Mouse (Mus musculus) liver, embryonic 13.5 days (tissue): ENCODE results near the gene Nxph3. TPM values are rescaled to one million over a fixed set of nuclear protein-coding genes. Genes with fewer than 3 reads are reported as not detected.

Experiments used
- ATAC-seq: fragments of 200-750 bp; cut with Nextera tagmentation; 2 replicates; pipeline ENCODE4 v1.8.0; 2017; ENCODE audit warnings: low read depth, mild to moderate bottlenecking, moderate number of reproducible peaks, moderate library complexity
- DNase-seq: peaks from one replicate; pipeline ENCODE4 v3.0.0; 2022
- H3K27ac ChIP-seq: fragments of 300-500 bp; sonication (generic); 2 replicates; pipeline ENCODE4 v1.5.1; 2015; ENCODE audit warnings: moderate library complexity, mild to moderate bottlenecking, inconsistent platforms
- H3K27me3 ChIP-seq: fragments of 300-500 bp; sonication (generic); 2 replicates; pipeline ENCODE4 v1.6.1; 2015; ENCODE audit warnings: mild to moderate bottlenecking, inconsistent platforms
- H3K36me3 ChIP-seq: fragments of 300-500 bp; sonication (generic); 2 replicates; pipeline ENCODE4 v1.6.1; 2015; ENCODE audit warnings: mild to moderate bottlenecking, inconsistent platforms
- H3K4me1 ChIP-seq: fragments of 300-500 bp; sonication (generic); replicated peaks from 2 replicates; pipeline ENCODE4 v1.6.1; 2015; ENCODE audit warnings: inconsistent platforms
- H3K4me2 ChIP-seq: fragments of 300-500 bp; sonication (generic); 2 replicates; pipeline ENCODE4 v1.6.1; 2015; ENCODE audit warnings: inconsistent platforms, mild to moderate bottlenecking, moderate library complexity
- H3K4me3 ChIP-seq: fragments of 300-500 bp; sonication (generic); replicated peaks from 2 replicates; pipeline ENCODE4 v1.5.1; 2015; ENCODE audit warnings: mild to moderate bottlenecking, inconsistent platforms
- H3K9ac ChIP-seq: fragments of 300-500 bp; sonication (generic); 2 replicates; pipeline ENCODE4 v1.6.1; 2015; ENCODE audit warnings: mild to moderate bottlenecking, inconsistent platforms
- H3K9me3 ChIP-seq: fragments of 300-500 bp; sonication (generic); replicated peaks from 2 replicates; pipeline ENCODE4 v1.6.1; 2016; ENCODE audit warnings: inconsistent platforms
- WGBS: fragments of 180-500 bp; shearing (Covaris S2); methylation state at CpG from one replicate; pipeline ENCODE4 v1.1.7; 2015; ENCODE audit not compliant: insufficient replicate concordance; 5-methylcytosine and 5-hydroxymethylcytosine counted together
- polyA plus RNA-seq: library from polyadenylated mRNA; unstranded; fragments of >200 nt; fragmentation: Nextera tagmentation; extraction: Ambion mirVana; gene quantifications from 2 replicates; pipeline ENCODE4 v1.2.1, GENCODE M21; 2015

The Nxph3 gene
- polyA plus RNA-seq, 1 experiment from 2014 or later = 0.07 TPM

DNA sequence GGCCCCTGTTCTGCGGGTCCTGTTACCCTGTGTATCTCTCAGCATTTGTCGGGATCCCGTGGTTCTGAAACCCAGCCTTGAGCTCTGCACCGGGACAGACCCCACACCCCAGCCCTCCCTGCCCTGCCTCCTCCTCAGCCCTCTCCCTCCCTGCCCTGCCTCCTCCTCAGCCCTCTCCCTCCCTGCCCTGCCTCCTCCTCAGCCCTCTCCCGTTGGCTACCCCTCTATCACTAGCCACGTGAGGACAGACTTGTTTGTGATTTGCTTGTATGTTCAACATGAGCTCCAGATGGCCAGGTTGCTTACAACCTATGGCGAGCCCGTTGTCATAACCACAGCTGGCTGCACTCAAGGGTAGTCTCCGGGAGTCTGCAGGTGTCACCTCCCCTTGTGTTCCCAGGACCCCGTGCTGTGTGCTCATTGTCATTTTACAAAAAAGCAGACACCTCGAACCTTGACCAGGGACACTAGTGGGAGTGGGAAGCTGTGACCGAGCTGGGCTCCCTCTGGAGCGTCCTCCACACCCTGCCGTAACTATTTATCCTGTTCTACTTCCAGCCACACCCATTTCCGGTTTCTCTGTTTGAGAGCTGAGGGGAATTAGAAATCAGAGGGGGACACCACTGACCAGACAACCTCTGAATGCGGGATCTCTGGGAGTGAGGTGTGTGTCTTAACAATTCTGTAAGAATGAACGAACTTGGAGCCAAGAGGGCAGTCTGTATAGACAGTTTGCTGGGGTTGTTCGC, 26.4 kb upstream of the Nxph3 start:
- WGBS = 23% methylated on average over 18 of the region's 18 CpGs
- no peak overlapping the region for H3K27ac ChIP-seq
- H3K4me3 ChIP-seq = no peak overlapping the region
- H3K4me2 ChIP-seq = no peak overlapping the region
- ATAC-seq (no peak), DNase-seq (no peak)
- H3K4me1 ChIP-seq = peaks cover 4% of the 10 kb centered on the region; the same call in 1 of the 2 replicates
- no peaks in the 10 kb centered on the region for H3K9me3 ChIP-seq
- H3K9ac ChIP-seq = no peak overlapping the region
- peaks cover 15% of the 10 kb centered on the region; the same call in 1 of the 2 replicates for H3K27me3 ChIP-seq
- no peaks in the 10 kb centered on the region for H3K36me3 ChIP-seq

DNA sequence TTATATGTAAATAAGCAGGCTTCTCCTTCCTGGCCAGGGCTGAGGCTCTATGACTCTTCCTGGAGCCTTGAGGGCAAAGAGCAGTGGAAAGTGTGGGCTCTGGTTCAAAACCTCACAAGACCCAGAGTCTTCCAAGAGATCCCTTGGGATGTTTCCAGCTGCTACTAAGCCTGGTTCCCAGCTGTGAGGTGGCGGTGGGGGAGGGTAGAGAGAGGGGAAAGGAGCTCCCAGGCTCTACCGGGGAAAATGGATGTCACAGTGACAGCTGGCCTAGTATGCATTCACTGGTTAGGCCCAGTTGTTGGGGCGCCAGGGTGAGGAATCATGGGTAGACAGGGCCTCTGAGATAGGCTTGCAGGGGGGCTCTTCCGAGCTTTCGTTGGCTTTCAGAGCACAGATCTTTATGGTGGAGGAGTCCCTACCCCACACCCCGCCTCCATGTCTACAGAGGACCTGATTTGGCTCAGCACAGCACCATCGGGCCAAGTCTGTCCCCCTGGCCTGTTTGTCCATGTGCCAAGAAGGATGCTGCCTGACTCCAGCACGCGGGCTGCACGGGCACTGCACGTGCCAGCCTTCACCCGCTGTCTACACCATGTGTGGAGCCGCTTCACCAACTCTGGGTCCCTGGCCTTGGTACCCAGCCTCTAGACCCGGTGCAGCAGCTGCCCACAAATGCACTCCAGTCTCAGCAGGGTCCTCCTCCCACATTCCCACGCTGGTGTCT, 24.2 kb upstream of the Nxph3 start:
- DNase-seq = no peak
- H3K4me2 ChIP-seq = no peak overlapping the region
- no peaks in the 10 kb centered on the region for H3K36me3 ChIP-seq
- H3K4me1 ChIP-seq = peaks cover 4% of the 10 kb centered on the region; the same call in 1 of the 2 replicates
- 64% methylated on average over 15 of the region's 15 CpGs for WGBS
- ATAC-seq = no peak
- no peaks in the 10 kb centered on the region for H3K9me3 ChIP-seq
- H3K27ac ChIP-seq = no peak overlapping the region
- H3K9ac ChIP-seq = no peak overlapping the region
- peaks cover 25% of the 10 kb centered on the region; the same call in 1 of the 2 replicates for H3K27me3 ChIP-seq
- no peak overlapping the region for H3K4me3 ChIP-seq

DNA sequence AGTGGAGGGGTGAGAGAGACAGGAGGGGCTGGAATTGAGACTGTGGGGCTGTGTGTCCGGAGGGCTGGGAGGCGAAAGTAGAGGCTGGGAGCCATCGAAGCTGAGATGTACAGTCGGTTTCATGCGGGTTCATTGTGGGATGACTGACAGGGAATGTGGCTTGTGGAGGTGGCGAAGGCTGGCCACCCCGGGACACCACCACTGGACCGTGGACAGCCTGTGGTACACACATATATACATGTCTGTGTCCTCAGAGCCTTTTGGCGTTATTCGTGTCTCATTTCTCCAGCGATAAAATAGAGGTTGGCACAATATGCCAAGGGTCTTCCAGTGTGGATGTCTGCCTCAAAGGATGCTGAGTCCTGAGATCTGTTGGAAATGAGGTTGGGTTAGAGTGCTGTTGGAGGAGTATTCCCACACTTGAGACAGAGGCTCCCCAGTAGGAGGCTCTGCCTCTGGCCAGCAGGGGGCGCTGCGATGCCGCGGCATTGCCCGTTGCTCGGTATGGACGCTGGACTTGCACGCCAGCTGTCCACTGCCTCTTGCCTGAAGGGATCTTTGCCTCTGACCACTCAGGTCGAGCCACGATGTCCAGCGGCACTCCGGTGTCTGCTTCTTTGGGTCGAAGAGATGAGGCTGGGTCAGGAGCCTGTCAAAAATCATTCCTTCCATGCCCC, 19.3 kb upstream of the Nxph3 start:
- Histone ChIP-seq H3K9ac (no peak overlapping the region), H3K36me3 (no peaks in the 10 kb centered on the region), H3K4me3 (no peak overlapping the region), H3K27me3 (peaks cover 28% of the 10 kb centered on the region; the same call in 1 of the 2 replicates), H3K4me2 (no peak overlapping the region), H3K4me1 (no peaks in the 10 kb centered on the region), H3K9me3 (no peaks in the 10 kb centered on the region), H3K27ac (no peak overlapping the region)
- WGBS = 16% methylated on average over 24 of the region's 24 CpGs
- peak; percentile 45 for DNase-seq
- ATAC-seq = no peak

DNA sequence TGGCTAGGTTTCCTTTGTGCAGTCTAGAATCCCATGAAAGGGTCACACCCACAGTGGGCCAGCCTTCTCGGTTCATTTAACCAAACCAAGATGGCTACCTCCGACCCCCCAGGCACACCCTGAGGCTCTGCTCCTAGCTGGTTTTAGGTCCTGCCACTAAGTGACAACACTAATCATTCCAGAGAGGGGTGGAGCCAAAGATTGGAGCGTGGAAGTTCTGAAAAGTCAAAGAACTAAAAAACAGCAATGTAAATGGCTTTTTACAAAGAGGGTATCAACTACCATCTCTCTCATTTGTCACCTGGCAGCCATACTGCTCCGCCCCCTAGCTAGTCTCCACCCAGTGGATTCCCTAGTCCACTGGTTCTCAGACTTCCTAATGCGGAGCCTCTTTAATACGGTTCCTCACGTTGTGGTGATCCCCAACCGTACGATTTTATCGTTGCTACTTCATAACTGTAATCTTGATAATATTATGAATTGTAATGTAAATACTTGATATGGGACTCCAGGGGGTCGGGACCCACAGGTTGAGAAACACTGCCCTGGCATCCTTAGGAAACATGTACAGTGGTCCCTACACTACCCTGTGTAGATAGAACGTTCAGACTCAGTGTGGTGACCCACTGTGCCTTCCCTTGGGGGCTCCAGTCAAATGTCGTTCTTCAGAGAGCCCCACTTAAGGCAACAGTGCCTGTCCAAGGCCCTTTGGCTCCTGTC, 18.1 kb upstream of the Nxph3 start:
- Histone ChIP-seq H3K36me3 (no peaks in the 10 kb centered on the region), H3K4me3 (no peak overlapping the region), H3K27ac (no peak overlapping the region), H3K4me1 (no peaks in the 10 kb centered on the region), H3K27me3 (peaks cover 28% of the 10 kb centered on the region; the same call in 1 of the 2 replicates), H3K4me2 (no peak overlapping the region), H3K9ac (no peak overlapping the region), H3K9me3 (no peaks in the 10 kb centered on the region)
- no peak for DNase-seq
- no peak for ATAC-seq
- WGBS = 52% methylated on average over 13 of the region's 13 CpGs

DNA sequence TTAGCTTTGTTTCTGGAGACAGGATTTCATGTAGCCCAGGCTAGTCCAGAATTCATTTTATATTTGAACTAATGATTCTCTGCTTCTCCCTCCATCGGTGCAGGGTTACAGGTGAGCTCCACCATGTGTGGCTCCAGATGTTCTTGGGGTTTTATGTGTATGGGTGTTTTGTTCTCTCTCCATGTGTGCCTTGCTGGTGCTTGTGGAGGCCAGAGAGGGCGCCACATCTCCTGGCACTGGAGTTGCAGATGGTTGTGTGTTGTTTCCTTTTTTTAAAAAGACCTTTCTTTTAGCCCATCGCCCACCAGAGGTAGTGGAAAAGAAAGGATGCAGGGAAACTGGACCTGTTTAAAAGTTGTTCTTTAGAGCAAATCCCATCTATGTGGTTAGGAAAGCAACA, 13.9 kb upstream of the Nxph3 start:
- Histone ChIP-seq H3K4me2 (no peak overlapping the region), H3K36me3 (no peaks in the 10 kb centered on the region), H3K9ac (no peak overlapping the region), H3K27ac (no peak overlapping the region), H3K27me3 (peaks cover 18% of the 10 kb centered on the region; the same call in 1 of the 2 replicates), H3K9me3 (no peaks in the 10 kb centered on the region), H3K4me3 (no peak overlapping the region), H3K4me1 (no peaks in the 10 kb centered on the region)
- ATAC-seq = no peak
- DNase-seq = no peak
- WGBS = 59% methylated on average over 3 of the region's 3 CpGs

DNA sequence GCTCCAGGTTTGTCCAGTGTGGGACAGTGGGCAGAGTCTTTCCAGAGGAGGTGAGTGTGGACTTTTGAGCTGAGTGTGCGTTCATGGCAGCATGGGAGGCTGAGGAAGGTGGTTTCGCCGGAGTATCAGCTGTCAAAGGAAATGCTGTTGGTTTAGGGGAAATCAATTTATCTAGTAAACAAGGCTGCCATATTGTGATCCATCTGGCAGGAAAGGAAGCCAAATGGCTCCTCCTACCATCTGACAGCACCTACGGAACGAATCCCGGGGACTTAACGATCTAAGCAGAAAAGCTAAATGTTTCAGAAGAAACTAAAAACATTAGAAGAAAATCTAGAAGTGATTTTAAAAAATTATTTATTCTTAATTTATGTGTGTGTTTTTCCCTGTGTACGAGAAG, 12.9 kb upstream of the Nxph3 start:
- Histone ChIP-seq H3K27me3 (peaks cover 16% of the 10 kb centered on the region), H3K4me3 (no peak overlapping the region), H3K4me2 (no peak overlapping the region), H3K36me3 (no peaks in the 10 kb centered on the region), H3K9me3 (no peaks in the 10 kb centered on the region), H3K9ac (no peak overlapping the region), H3K4me1 (no peaks in the 10 kb centered on the region), H3K27ac (no peak overlapping the region)
- ATAC-seq (no peak), DNase-seq (no peak)
- 63% methylated on average over 8 of the region's 8 CpGs for WGBS

DNA sequence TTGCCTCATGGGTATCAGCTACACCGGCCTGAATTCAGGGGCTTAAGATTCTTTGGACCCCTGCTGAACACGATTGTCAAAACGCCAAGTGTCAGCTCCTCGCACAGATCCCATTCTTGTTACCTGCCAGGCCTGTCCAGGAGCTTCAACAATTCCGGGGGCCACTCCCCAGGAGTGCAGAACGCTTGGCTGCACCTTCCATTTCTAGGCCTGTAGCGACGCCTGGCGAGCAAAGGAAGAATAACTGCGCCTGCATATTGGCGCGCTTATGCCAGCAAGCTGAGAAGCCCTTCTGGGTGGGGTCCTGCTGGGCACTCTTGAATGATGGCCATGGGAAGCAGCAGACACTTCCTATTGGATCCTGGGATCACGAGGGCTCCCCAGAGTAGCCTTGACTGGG, 7.2 kb upstream of the Nxph3 start:
- Histone ChIP-seq H3K4me1 (peaks cover 11% of the 10 kb centered on the region), H3K36me3 (no peaks in the 10 kb centered on the region), H3K9ac (no peak overlapping the region), H3K4me3 (peak overlapping the region; percentile 14; the same call in 1 of the 2 replicates), H3K9me3 (no peaks in the 10 kb centered on the region), H3K4me2 (peak overlapping the region; percentile 39), H3K27ac (no peak overlapping the region), H3K27me3 (peaks cover 59% of the 10 kb centered on the region)
- 2% methylated on average over 13 of the region's 13 CpGs for WGBS
- no peak for ATAC-seq
- DNase-seq = peak; percentile 53

DNA sequence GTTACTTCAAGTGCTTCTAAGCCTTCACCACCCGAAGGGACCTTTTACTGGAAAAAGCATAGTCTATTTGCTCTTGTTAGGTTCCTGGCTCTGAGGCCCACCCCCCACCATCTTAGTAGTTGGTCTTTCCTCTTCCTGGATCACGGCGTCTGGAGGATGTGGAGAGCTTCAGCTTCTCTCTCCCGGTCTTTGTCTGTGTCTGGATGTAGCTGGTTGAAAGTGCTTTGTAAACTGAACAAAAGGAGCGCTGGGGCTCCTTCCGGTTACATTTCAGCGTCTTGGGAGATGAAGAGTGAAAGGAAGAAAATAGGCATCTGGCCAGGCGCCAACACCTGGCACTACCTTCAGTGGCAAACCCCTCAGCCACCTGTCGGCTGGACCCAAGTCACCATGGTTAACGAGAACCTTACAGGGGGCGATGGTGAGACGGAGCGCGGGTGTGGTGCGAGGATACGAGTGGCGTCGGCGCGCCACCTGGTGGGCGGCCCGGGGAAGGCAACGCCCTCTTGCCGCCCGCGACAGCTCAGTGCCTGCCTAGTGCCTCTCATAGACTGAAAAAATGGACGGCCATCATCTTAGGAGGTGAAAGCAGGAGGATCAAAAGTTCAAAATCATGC, 6.2 kb upstream of the Nxph3 start:
- no peak overlapping the region for H3K27ac ChIP-seq
- H3K36me3 ChIP-seq = no peaks in the 10 kb centered on the region
- peak overlapping the region; percentile 51 for H3K4me2 ChIP-seq
- DNase-seq (peak; percentile 68), ATAC-seq (peak; percentile 57; the same call in 1 of the 2 replicates)
- peaks cover 11% of the 10 kb centered on the region for H3K4me1 ChIP-seq
- no peak overlapping the region for H3K9ac ChIP-seq
- 4% methylated on average over 27 of the region's 27 CpGs for WGBS
- no peaks in the 10 kb centered on the region for H3K9me3 ChIP-seq
- peaks cover 69% of the 10 kb centered on the region for H3K27me3 ChIP-seq
- peak overlapping the region; percentile 18 for H3K4me3 ChIP-seq

DNA sequence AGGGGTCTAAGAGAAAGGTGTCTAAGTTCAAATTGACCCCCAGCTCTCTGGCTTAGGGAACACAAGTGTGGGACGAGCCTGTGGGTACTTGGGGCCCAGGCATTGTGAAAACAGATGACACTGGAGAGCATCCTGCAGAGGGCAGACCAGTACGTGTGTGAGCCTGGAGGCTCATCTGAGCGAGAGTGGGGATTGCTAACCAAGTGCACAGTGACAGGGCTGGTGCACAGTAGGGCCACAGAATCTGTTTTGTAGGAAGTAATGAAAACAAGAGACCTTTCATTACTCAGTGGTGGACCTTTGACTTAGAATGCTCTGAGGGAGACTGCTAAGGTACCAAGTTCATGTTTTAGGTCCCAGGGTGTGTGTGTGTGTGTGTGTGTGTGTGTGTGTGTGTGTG, 5.6 kb upstream of the Nxph3 start:
- Histone ChIP-seq H3K27me3 (peaks cover 72% of the 10 kb centered on the region), H3K27ac (no peak overlapping the region), H3K9me3 (no peaks in the 10 kb centered on the region), H3K36me3 (no peaks in the 10 kb centered on the region), H3K9ac (no peak overlapping the region), H3K4me1 (peaks cover 11% of the 10 kb centered on the region), H3K4me2 (no peak overlapping the region), H3K4me3 (no peak overlapping the region)
- DNase-seq (no peak), ATAC-seq (no peak)
- 43% methylated on average over 3 of the region's 3 CpGs for WGBS

DNA sequence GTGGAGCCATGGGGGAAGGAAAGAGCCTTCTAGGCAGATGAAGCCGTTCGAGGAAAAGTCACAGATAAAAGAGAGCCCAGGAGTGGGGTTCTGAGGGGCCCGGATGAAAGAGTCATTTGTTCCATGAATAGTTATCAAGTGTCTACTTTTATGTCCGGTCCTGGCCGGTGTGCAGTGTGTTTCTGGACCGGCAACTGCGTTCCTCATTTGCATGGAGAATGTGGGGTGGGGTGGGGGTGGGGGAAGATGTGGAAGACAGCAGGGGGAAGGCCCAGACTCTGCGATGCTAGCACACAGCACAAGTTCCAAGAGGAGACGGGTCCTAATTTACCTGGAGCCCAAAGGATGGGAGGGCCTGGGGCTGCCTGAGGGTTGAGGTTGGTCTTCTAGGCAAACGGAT, 4.9 kb upstream of the Nxph3 start:
- WGBS = 61% methylated on average over 10 of the region's 10 CpGs
- no peak for DNase-seq
- Histone ChIP-seq H3K4me2 (no peak overlapping the region), H3K4me1 (peaks cover 14% of the 10 kb centered on the region), H3K9ac (no peak overlapping the region), H3K27me3 (peaks cover 73% of the 10 kb centered on the region), H3K27ac (no peak overlapping the region), H3K36me3 (no peaks in the 10 kb centered on the region), H3K4me3 (no peak overlapping the region), H3K9me3 (no peaks in the 10 kb centered on the region)
- ATAC-seq = no peak
